Mouse (Mus musculus) liver, embryonic 13.5 days (tissue): ENCODE data around the gene Prpf40b. TPM values are rescaled to one million over a fixed set of nuclear protein-coding genes. Genes with fewer than 3 reads are reported as not detected.
A peak's percentile ranks its signal among the peaks of the same experiment; 100 is the strongest.

Source experiments
- ATAC-seq: fragments of 200-750 bp; cut with Nextera tagmentation; 2 replicates; pipeline ENCODE4 v1.8.0; 2017; ENCODE audit warnings: low read depth, mild to moderate bottlenecking, moderate number of reproducible peaks, moderate library complexity
- DNase-seq: peaks from one replicate; pipeline ENCODE4 v3.0.0; 2022
- H3K27ac ChIP-seq: fragments of 300-500 bp; sonication (generic); 2 replicates; pipeline ENCODE4 v1.5.1; 2015; ENCODE audit warnings: moderate library complexity, mild to moderate bottlenecking, inconsistent platforms
- H3K27me3 ChIP-seq: fragments of 300-500 bp; sonication (generic); 2 replicates; pipeline ENCODE4 v1.6.1; 2015; ENCODE audit warnings: mild to moderate bottlenecking, inconsistent platforms
- H3K36me3 ChIP-seq: fragments of 300-500 bp; sonication (generic); 2 replicates; pipeline ENCODE4 v1.6.1; 2015; ENCODE audit warnings: mild to moderate bottlenecking, inconsistent platforms
- H3K4me1 ChIP-seq: fragments of 300-500 bp; sonication (generic); replicated peaks from 2 replicates; pipeline ENCODE4 v1.6.1; 2015; ENCODE audit warnings: inconsistent platforms
- H3K4me2 ChIP-seq: fragments of 300-500 bp; sonication (generic); 2 replicates; pipeline ENCODE4 v1.6.1; 2015; ENCODE audit warnings: inconsistent platforms, mild to moderate bottlenecking, moderate library complexity
- H3K4me3 ChIP-seq: fragments of 300-500 bp; sonication (generic); replicated peaks from 2 replicates; pipeline ENCODE4 v1.5.1; 2015; ENCODE audit warnings: mild to moderate bottlenecking, inconsistent platforms
- H3K9ac ChIP-seq: fragments of 300-500 bp; sonication (generic); 2 replicates; pipeline ENCODE4 v1.6.1; 2015; ENCODE audit warnings: mild to moderate bottlenecking, inconsistent platforms
- H3K9me3 ChIP-seq: fragments of 300-500 bp; sonication (generic); replicated peaks from 2 replicates; pipeline ENCODE4 v1.6.1; 2016; ENCODE audit warnings: inconsistent platforms
- WGBS: fragments of 180-500 bp; shearing (Covaris S2); methylation state at CpG from one replicate; pipeline ENCODE4 v1.1.7; 2015; ENCODE audit not compliant: insufficient replicate concordance; 5-methylcytosine and 5-hydroxymethylcytosine counted together
- polyA plus RNA-seq: library from polyadenylated mRNA; unstranded; fragments of >200 nt; fragmentation: Nextera tagmentation; extraction: Ambion mirVana; gene quantifications from 2 replicates; pipeline ENCODE4 v1.2.1, GENCODE M21; 2015

Gene Prpf40b
- polyA plus RNA-seq, 1 experiment from 2014 or later, result 8.9 TPM

GRCm38 (mm10) chr15:99319411-99319871 is 24.6 kb downstream of the Prpf40b start:
- 48% methylated on average over 3 of the region's 3 CpGs for WGBS

GRCm38 (mm10) chr15:99320168-99320674 is 25.3 kb downstream of the Prpf40b start:
- no peaks in the 10 kb centered on the region for H3K9me3 ChIP-seq
- WGBS, result 77% methylated on average over 10 of the region's 10 CpGs
- ATAC-seq, result no peak
- no peak for DNase-seq
- no peak overlapping the region for H3K4me2 ChIP-seq
- no peak overlapping the region for H3K27ac ChIP-seq
- peaks cover 69% of the 10 kb centered on the region for H3K36me3 ChIP-seq
- H3K4me3 ChIP-seq, result no peak overlapping the region
- H3K4me1 ChIP-seq, result peaks cover 5% of the 10 kb centered on the region; the same call in 1 of the 2 replicates
- no peak overlapping the region for H3K9ac ChIP-seq
- H3K27me3 ChIP-seq, result no peaks in the 10 kb centered on the region

More at GRCm38 (mm10) chr15:99319411-99319871, 24.6 kb downstream of the Prpf40b start:
- ATAC-seq, result no peak
- Histone ChIP-seq H3K27me3 (no peaks in the 10 kb centered on the region), H3K4me1 (peaks cover 5% of the 10 kb centered on the region; the same call in 1 of the 2 replicates), H3K27ac (no peak overlapping the region), H3K9ac (no peak overlapping the region), H3K4me2 (no peak overlapping the region), H3K9me3 (no peaks in the 10 kb centered on the region), H3K4me3 (no peak overlapping the region), H3K36me3 (peaks cover 74% of the 10 kb centered on the region)
- no peak for DNase-seq

GRCm38 (mm10) chr15:99320978-99321377 is 26.1 kb downstream of the Prpf40b start:
- 69% methylated on average over 9 of the region's 9 CpGs for WGBS
- DNase-seq (no peak), ATAC-seq (no peak)
- Histone ChIP-seq H3K4me2 (no peak overlapping the region), H3K27me3 (no peaks in the 10 kb centered on the region), H3K4me3 (no peak overlapping the region), H3K9me3 (no peaks in the 10 kb centered on the region), H3K27ac (no peak overlapping the region), H3K9ac (no peak overlapping the region), H3K36me3 (peaks cover 67% of the 10 kb centered on the region), H3K4me1 (peaks cover 5% of the 10 kb centered on the region; the same call in 1 of the 2 replicates)

- no peak overlapping the region for H3K27ac ChIP-seq
- ATAC-seq (no peak), DNase-seq (no peak)
- 0 out of 2 replicates have a peak, but pooled peaks cover 3% of the 10 kb centered on the region for H3K4me1 ChIP-seq
- H3K9me3 ChIP-seq, result no peaks in the 10 kb centered on the region
- WGBS, result 73% methylated on average over 9 of the region's 9 CpGs
- H3K27me3 ChIP-seq, result no peaks in the 10 kb centered on the region
- H3K9ac ChIP-seq, result no peak overlapping the region
- no peak overlapping the region for H3K4me2 ChIP-seq
- H3K36me3 ChIP-seq, result peaks cover 54% of the 10 kb centered on the region
- H3K4me3 ChIP-seq, result no peak overlapping the region
These were observed 29.3 kb downstream of the Prpf40b start for GRCm38 (mm10) chr15:99324151-99324550.

- Histone ChIP-seq H3K9me3 (no peaks in the 10 kb centered on the region), H3K9ac (no peak overlapping the region), H3K4me2 (no peak overlapping the region), H3K4me1 (peaks cover 16% of the 10 kb centered on the region), H3K36me3 (peaks cover 46% of the 10 kb centered on the region), H3K27ac (no peak overlapping the region), H3K27me3 (no peaks in the 10 kb centered on the region), H3K4me3 (no peak overlapping the region)
- ATAC-seq (no peak), DNase-seq (no peak)
- 73% methylated on average over 6 of the region's 6 CpGs for WGBS
These were observed 30.7 kb downstream of the Prpf40b start for GRCm38 (mm10) chr15:99325598-99325997.

- H3K4me1 ChIP-seq, result peaks cover 24% of the 10 kb centered on the region
- H3K4me2 ChIP-seq, result no peak overlapping the region
- H3K27ac ChIP-seq, result no peak overlapping the region
- H3K9me3 ChIP-seq, result no peaks in the 10 kb centered on the region
- H3K9ac ChIP-seq, result no peak overlapping the region
- peaks cover 38% of the 10 kb centered on the region for H3K36me3 ChIP-seq
- no peak for ATAC-seq
- no peaks in the 10 kb centered on the region for H3K27me3 ChIP-seq
- 27% methylated on average over 2 of the region's 2 CpGs for WGBS
- no peak overlapping the region for H3K4me3 ChIP-seq
- DNase-seq, result no peak
These were observed 31.5 kb downstream of the Prpf40b start for GRCm38 (mm10) chr15:99326407-99326806.

- no peaks in the 10 kb centered on the region for H3K9me3 ChIP-seq
- H3K36me3 ChIP-seq, result peaks cover 33% of the 10 kb centered on the region
- WGBS, result 40% methylated on average over 1 of the region's 1 CpGs
- ATAC-seq (no peak), DNase-seq (no peak)
- no peak overlapping the region for H3K4me2 ChIP-seq
- H3K27ac ChIP-seq, result no peak overlapping the region
- no peaks in the 10 kb centered on the region for H3K27me3 ChIP-seq
- no peak overlapping the region for H3K4me3 ChIP-seq
- H3K4me1 ChIP-seq, result peaks cover 30% of the 10 kb centered on the region
- H3K9ac ChIP-seq, result no peak overlapping the region
These were observed 32.1 kb downstream of the Prpf40b start for GRCm38 (mm10) chr15:99326959-99327358.

GRCm38 (mm10) chr15:99328011-99328410 is 33.1 kb downstream of the Prpf40b start:
- Histone ChIP-seq H3K36me3 (peaks cover 23% of the 10 kb centered on the region), H3K4me3 (no peak overlapping the region), H3K4me1 (peaks cover 40% of the 10 kb centered on the region), H3K9ac (no peak overlapping the region), H3K9me3 (no peaks in the 10 kb centered on the region), H3K27ac (no peak overlapping the region), H3K27me3 (no peaks in the 10 kb centered on the region), H3K4me2 (no peak overlapping the region)
- 78% methylated on average over 5 of the region's 5 CpGs for WGBS
- DNase-seq (no peak), ATAC-seq (no peak)

GRCm38 (mm10) chr15:99330324-99330723 is 35.4 kb downstream of the Prpf40b start:
- no peaks in the 10 kb centered on the region for H3K27me3 ChIP-seq
- no peak overlapping the region for H3K9ac ChIP-seq
- H3K4me3 ChIP-seq, result no peak overlapping the region
- WGBS, result 39% methylated on average over 2 of the region's 2 CpGs
- no peak overlapping the region for H3K4me2 ChIP-seq
- peaks cover 9% of the 10 kb centered on the region; the same call in 1 of the 2 replicates for H3K36me3 ChIP-seq
- DNase-seq (no peak), ATAC-seq (no peak)
- H3K9me3 ChIP-seq, result no peaks in the 10 kb centered on the region
- no peak overlapping the region for H3K27ac ChIP-seq
- peaks cover 62% of the 10 kb centered on the region for H3K4me1 ChIP-seq

GRCm38 (mm10) chr15:99331341-99331740 is 36.5 kb downstream of the Prpf40b start:
- Histone ChIP-seq H3K36me3 (peaks cover 9% of the 10 kb centered on the region; the same call in 1 of the 2 replicates), H3K4me1 (peaks cover 73% of the 10 kb centered on the region), H3K4me3 (no peak overlapping the region), H3K4me2 (no peak overlapping the region), H3K9me3 (no peaks in the 10 kb centered on the region), H3K9ac (no peak overlapping the region), H3K27ac (no peak overlapping the region), H3K27me3 (no peaks in the 10 kb centered on the region)
- ATAC-seq (no peak), DNase-seq (no peak)
- WGBS, result 70% methylated on average over 5 of the region's 5 CpGs

GRCm38 (mm10) chr15:99332111-99332510 is 37.2 kb downstream of the Prpf40b start:
- Histone ChIP-seq H3K9ac (no peak overlapping the region), H3K27me3 (no peaks in the 10 kb centered on the region), H3K4me1 (peaks cover 80% of the 10 kb centered on the region), H3K36me3 (peaks cover 7% of the 10 kb centered on the region; the same call in 1 of the 2 replicates), H3K9me3 (no peaks in the 10 kb centered on the region), H3K27ac (peak overlapping the region; percentile 84), H3K4me2 (no peak overlapping the region; the same call in 1 of the 2 replicates), H3K4me3 (no peak overlapping the region)
- no peak for ATAC-seq
- DNase-seq, result no peak
